Mouse (Mus musculus): ENCODE measurements around the gene Trpt1. TPM values are rescaled to one million over a fixed set of nuclear protein-coding genes. Genes with fewer than 3 reads are reported as not detected.

Gene Trpt1
- 7.4 and 10.6 TPM in 2 replicates for polyA plus RNA-seq (2016; fragmentation: Nextera tagmentation; extraction: Ambion mirVana)

- peaks cover 46% of the 10 kb centered on the region for H3K4me1 ChIP-seq
- under 1% methylated on average over 24 of the region's 24 CpGs for WGBS
- no peaks in the 10 kb centered on the region for H3K9me3 ChIP-seq (replicated peaks)
Measured at GRCm38 (mm10) chr19:6996006-6996405, at the start of gene Trpt1, which contains the start of gene Nudt22. TSS of gene Trpt1 (plus strand) at chr19:6996131. TSS of gene Nudt22 (minus strand) at chr19:6996117.

GRCm38 (mm10) chr19:6947742-6948141 lies 48.2 kb upstream of the Trpt1 start:
- H3K27ac ChIP-seq: no peak overlapping the region
- WGBS: 63% methylated on average over 4 of the region's 4 CpGs
- no peaks in the 10 kb centered on the region for H3K9me3 ChIP-seq (replicated peaks)
- peaks cover 3% of the 10 kb centered on the region for H3K36me3 ChIP-seq
- H3K4me1 ChIP-seq: peaks cover 27% of the 10 kb centered on the region
- no peaks in the 10 kb centered on the region for H3K27me3 ChIP-seq (ENCODE audit: low read depth, poor library complexity, severe bottlenecking)
- no peak for DNase-seq (ENCODE audit: low spot score)
- no peak overlapping the region for H3K4me3 ChIP-seq

More at GRCm38 (mm10) chr19:6996006-6996405, at the start of gene Trpt1, which contains the start of gene Nudt22:
- peaks cover 27% of the 10 kb centered on the region for H3K36me3 ChIP-seq
- peak within 1 kb of the TSS; percentile 81 for H3K27ac ChIP-seq
- peak; percentile 91 for DNase-seq (ENCODE audit: low spot score)
- H3K27me3 ChIP-seq (ENCODE audit: low read depth, poor library complexity, severe bottlenecking): no peaks in the 10 kb centered on the region
- H3K4me3 ChIP-seq: peak within 1 kb of the TSS; percentile 60

GRCm38 (mm10) chr19:6948186-6948585 lies 47.7 kb upstream of the Trpt1 start:
- 86% methylated on average over 4 of the region's 4 CpGs for WGBS
- H3K4me3 ChIP-seq: no peak overlapping the region
- no peak for DNase-seq (ENCODE audit: low spot score)

GRCm38 (mm10) chr19:6949532-6949931 lies 46.4 kb upstream of the Trpt1 start:
- no peak for DNase-seq (ENCODE audit: low spot score)

More at GRCm38 (mm10) chr19:6948186-6948585, 47.7 kb upstream of the Trpt1 start:
- Histone ChIP-seq H3K36me3 (peaks cover 3% of the 10 kb centered on the region), H3K4me1 (peaks cover 27% of the 10 kb centered on the region), H3K9me3 (replicated peaks) (no peaks in the 10 kb centered on the region), H3K27ac (no peak overlapping the region), H3K27me3 (ENCODE audit: low read depth, poor library complexity, severe bottlenecking) (no peaks in the 10 kb centered on the region)

GRCm38 (mm10) chr19:6949951-6950350 lies 46.0 kb upstream of the Trpt1 start:
- Histone ChIP-seq H3K4me3 (peak overlapping the region; percentile 62), H3K27ac (peak overlapping the region; percentile 89), H3K36me3 (peaks cover 12% of the 10 kb centered on the region), H3K27me3 (ENCODE audit: low read depth, poor library complexity, severe bottlenecking) (no peaks in the 10 kb centered on the region), H3K9me3 (replicated peaks) (no peaks in the 10 kb centered on the region), H3K4me1 (peaks cover 33% of the 10 kb centered on the region)
- 71% methylated on average over 5 of the region's 5 CpGs for WGBS
- DNase-seq (ENCODE audit: low spot score): no peak

More at GRCm38 (mm10) chr19:6949532-6949931, 46.4 kb upstream of the Trpt1 start:
- Histone ChIP-seq H3K4me1 (peaks cover 33% of the 10 kb centered on the region), H3K9me3 (replicated peaks) (no peaks in the 10 kb centered on the region), H3K36me3 (peaks cover 9% of the 10 kb centered on the region), H3K27me3 (ENCODE audit: low read depth, poor library complexity, severe bottlenecking) (no peaks in the 10 kb centered on the region), H3K27ac (peak overlapping the region; percentile 89; the same call in 1 of the 2 replicates), H3K4me3 (0 out of 2 replicates have a peak overlapping the region, but pooled peaks have one; percentile 62)
- WGBS: 93% methylated on average over 5 of the region's 5 CpGs

- peaks cover 18% of the 10 kb centered on the region for H3K36me3 ChIP-seq
- H3K9me3 ChIP-seq (replicated peaks): no peaks in the 10 kb centered on the region
- no peaks in the 10 kb centered on the region for H3K27me3 ChIP-seq (ENCODE audit: low read depth, poor library complexity, severe bottlenecking)
- peaks cover 33% of the 10 kb centered on the region for H3K4me1 ChIP-seq
- peak overlapping the region; percentile 62 for H3K4me3 ChIP-seq
- H3K27ac ChIP-seq: peak overlapping the region; percentile 89
- under 1% methylated on average over 28 of the region's 28 CpGs for WGBS
- peak; percentile 77 for DNase-seq (ENCODE audit: low spot score)
Measured at GRCm38 (mm10) chr19:6950613-6951153, 45.2 kb upstream of the Trpt1 start.

- under 1% methylated on average over 35 of the region's 35 CpGs for WGBS
- Histone ChIP-seq H3K9me3 (replicated peaks) (no peaks in the 10 kb centered on the region), H3K4me1 (peaks cover 33% of the 10 kb centered on the region), H3K27ac (peak overlapping the region; percentile 89), H3K36me3 (peaks cover 26% of the 10 kb centered on the region), H3K27me3 (ENCODE audit: low read depth, poor library complexity, severe bottlenecking) (no peaks in the 10 kb centered on the region), H3K4me3 (peak overlapping the region; percentile 62)
- peak; percentile 91 for DNase-seq (ENCODE audit: low spot score)
Measured at GRCm38 (mm10) chr19:6951381-6951968, 44.5 kb upstream of the Trpt1 start.

- peaks cover 33% of the 10 kb centered on the region for H3K4me1 ChIP-seq
- no peaks in the 10 kb centered on the region for H3K27me3 ChIP-seq (ENCODE audit: low read depth, poor library complexity, severe bottlenecking)
- H3K27ac ChIP-seq: peak overlapping the region; percentile 89
- 3% methylated on average over 31 of the region's 31 CpGs for WGBS
- H3K4me3 ChIP-seq: peak overlapping the region; percentile 62
- H3K36me3 ChIP-seq: peaks cover 32% of the 10 kb centered on the region
- DNase-seq (ENCODE audit: low spot score): peak; percentile 72
- H3K9me3 ChIP-seq (replicated peaks): no peaks in the 10 kb centered on the region
Measured at GRCm38 (mm10) chr19:6951994-6952711, 43.8 kb upstream of the Trpt1 start.

GRCm38 (mm10) chr19:6952712-6953037 lies 43.3 kb upstream of the Trpt1 start:
- Histone ChIP-seq H3K9me3 (replicated peaks) (no peaks in the 10 kb centered on the region), H3K27me3 (ENCODE audit: low read depth, poor library complexity, severe bottlenecking) (no peaks in the 10 kb centered on the region), H3K4me3 (peak overlapping the region; percentile 62), H3K36me3 (peaks cover 37% of the 10 kb centered on the region), H3K4me1 (peaks cover 33% of the 10 kb centered on the region), H3K27ac (0 out of 2 replicates have a peak overlapping the region, but pooled peaks have one; percentile 89)
- no peak for DNase-seq (ENCODE audit: low spot score)
- 16% methylated on average over 3 of the region's 3 CpGs for WGBS

- WGBS: 56% methylated on average over 9 of the region's 9 CpGs
- peak; percentile 61 for DNase-seq (ENCODE audit: low spot score)
Measured at GRCm38 (mm10) chr19:6954046-6954445, 41.9 kb upstream of the Trpt1 start.

GRCm38 (mm10) chr19:6955424-6955823 lies 40.5 kb upstream of the Trpt1 start:
- no peak for DNase-seq (ENCODE audit: low spot score)
- Histone ChIP-seq H3K27me3 (ENCODE audit: low read depth, poor library complexity, severe bottlenecking) (no peaks in the 10 kb centered on the region), H3K27ac (0 out of 2 replicates have a peak overlapping the region, but pooled peaks have one; percentile 10), H3K4me3 (no peak overlapping the region), H3K4me1 (peaks cover 23% of the 10 kb centered on the region), H3K9me3 (replicated peaks) (no peaks in the 10 kb centered on the region), H3K36me3 (peaks cover 64% of the 10 kb centered on the region)
- 69% methylated on average over 7 of the region's 7 CpGs for WGBS

More at GRCm38 (mm10) chr19:6954046-6954445, 41.9 kb upstream of the Trpt1 start:
- H3K4me3 ChIP-seq: no peak overlapping the region
- H3K27ac ChIP-seq: no peak overlapping the region
- no peaks in the 10 kb centered on the region for H3K9me3 ChIP-seq (replicated peaks)
- H3K27me3 ChIP-seq (ENCODE audit: low read depth, poor library complexity, severe bottlenecking): no peaks in the 10 kb centered on the region
- peaks cover 33% of the 10 kb centered on the region for H3K4me1 ChIP-seq
- H3K36me3 ChIP-seq: peaks cover 51% of the 10 kb centered on the region

GRCm38 (mm10) chr19:6956461-6956860 lies 39.5 kb upstream of the Trpt1 start:
- Histone ChIP-seq H3K27ac (no peak overlapping the region), H3K36me3 (peaks cover 69% of the 10 kb centered on the region), H3K9me3 (replicated peaks) (no peaks in the 10 kb centered on the region), H3K4me1 (peaks cover 21% of the 10 kb centered on the region), H3K4me3 (no peak overlapping the region), H3K27me3 (ENCODE audit: low read depth, poor library complexity, severe bottlenecking) (no peaks in the 10 kb centered on the region)
- no peak for DNase-seq (ENCODE audit: low spot score)
- WGBS: 85% methylated on average over 10 of the region's 10 CpGs
